Mouse (Mus musculus): ENCODE data around the gene Tmem254b. TPM values are rescaled to one million over a fixed set of nuclear protein-coding genes. Genes with fewer than 3 reads are reported as not detected.
"Not testable (repeated sequence)": the region's sequence is repeated elsewhere in the genome, so short reads cannot be mapped to it uniquely, and the experiment has no call there.

Tmem254b gene
- 32.6 and 35.2 TPM in 2 replicates for polyA plus RNA-seq (2015; fragmentation: Nextera tagmentation; extraction: Ambion mirVana)

DNA sequence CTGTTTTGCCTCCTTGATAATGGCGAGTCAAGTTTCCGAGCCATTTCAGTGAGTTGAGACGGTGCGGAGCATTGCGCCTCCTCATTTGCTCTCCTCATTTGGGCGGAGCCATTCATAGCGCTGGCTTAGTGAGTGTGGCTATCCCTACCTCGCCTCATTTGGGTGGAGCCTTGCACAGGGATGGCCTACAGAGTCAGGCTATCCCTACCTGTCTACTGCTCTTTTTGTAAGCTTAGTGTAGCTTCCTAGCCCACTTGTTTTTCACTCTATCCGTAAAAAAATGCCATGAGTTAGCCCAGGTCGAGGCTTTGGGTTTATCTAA is at the start of gene Tmem254b:
Gene Tmem254b, minus strand, starts transcription at position 116 of the 322 bp plus-strand sequence.
- H3K36me3 ChIP-seq = not testable (repeated sequence)

GRCm38 (mm10) chr14:26237183-26237582 is 30.3 kb upstream of the Tmem254b start:
- WGBS = no CpG with 5 or more reads among the region's 2 CpGs
- not testable (repeated sequence) for H3K27ac ChIP-seq (replicated peaks); ATAC-seq (ENCODE audit: low FRiP score, low read depth); H3K4me2 ChIP-seq; H3K27me3 ChIP-seq; H3K9me3 ChIP-seq; H3K36me3 ChIP-seq; H3K4me3 ChIP-seq; H3K4me1 ChIP-seq (replicated peaks); H3K9ac ChIP-seq

More for the DNA sequence above, at the start of gene Tmem254b:
- ATAC-seq (ENCODE audit: low FRiP score, low read depth) = peak; percentile 83
- H3K9ac ChIP-seq; H3K27ac ChIP-seq (replicated peaks); H3K4me1 ChIP-seq (replicated peaks); H3K9me3 ChIP-seq; H3K4me2 ChIP-seq; H3K4me3 ChIP-seq; H3K27me3 ChIP-seq: not testable (repeated sequence)
- WGBS = no CpG with 5 or more reads among the region's 10 CpGs

- H3K9me3 ChIP-seq; H3K4me2 ChIP-seq; H3K4me3 ChIP-seq; ATAC-seq (ENCODE audit: low FRiP score, low read depth); H3K36me3 ChIP-seq; H3K4me1 ChIP-seq (replicated peaks); H3K9ac ChIP-seq; H3K27ac ChIP-seq (replicated peaks); H3K27me3 ChIP-seq: not testable (repeated sequence)
- WGBS = no CpG with 5 or more reads among the region's 5 CpGs
Observed at GRCm38 (mm10) chr14:26216233-26217000, 9.6 kb upstream of the Tmem254b start.

DNA sequence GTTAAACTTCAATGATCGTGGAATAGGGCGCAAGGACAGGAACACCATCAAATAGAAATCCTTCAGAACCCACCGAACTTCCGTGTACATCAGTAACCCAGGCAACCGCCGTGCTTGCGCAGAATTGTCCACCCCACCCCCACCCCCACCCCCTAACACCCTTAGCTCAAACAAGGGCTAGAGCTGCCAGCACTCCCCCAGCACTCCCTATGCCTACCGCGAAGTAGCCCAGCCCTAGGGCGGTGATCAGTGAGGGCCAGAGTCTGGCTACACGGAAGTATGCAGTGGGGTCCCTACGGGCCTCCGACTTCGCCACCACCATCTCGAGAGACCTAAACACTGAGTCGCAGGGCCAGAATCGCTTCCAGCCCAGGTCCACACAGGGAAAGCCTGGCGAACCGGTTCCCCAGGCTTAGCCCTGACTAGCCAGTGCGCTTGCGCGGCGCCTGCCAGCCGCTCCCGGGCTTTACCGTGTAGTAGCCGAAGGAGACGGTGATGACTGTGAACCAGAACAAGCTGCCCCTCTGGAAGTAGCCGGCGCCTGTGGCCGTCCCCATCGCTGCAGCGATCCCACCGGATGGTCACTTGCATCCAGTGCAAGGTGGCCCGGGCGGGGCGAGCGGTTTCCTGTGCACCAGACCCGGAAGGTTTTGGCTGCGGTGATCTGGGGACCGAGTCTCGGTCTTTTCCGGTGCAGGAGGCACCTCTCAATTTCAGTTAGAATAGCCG is 480 bp downstream of the Tmem254b start:
- H3K4me1 ChIP-seq (replicated peaks); H3K9ac ChIP-seq; H3K36me3 ChIP-seq; H3K9me3 ChIP-seq; H3K27ac ChIP-seq (replicated peaks); H3K4me2 ChIP-seq; H3K4me3 ChIP-seq; H3K27me3 ChIP-seq: not testable (repeated sequence)
- peak; percentile 93 for ATAC-seq (ENCODE audit: low FRiP score, low read depth)
- no CpG with 5 or more reads among the region's 44 CpGs for WGBS

- H3K9ac ChIP-seq; H3K4me2 ChIP-seq; ATAC-seq (ENCODE audit: low FRiP score, low read depth); H3K4me3 ChIP-seq; H3K9me3 ChIP-seq; H3K27ac ChIP-seq (replicated peaks); H3K4me1 ChIP-seq (replicated peaks); H3K36me3 ChIP-seq; H3K27me3 ChIP-seq: not testable (repeated sequence)
- no CpG with 5 or more reads among the region's 3 CpGs for WGBS
Observed at GRCm38 (mm10) chr14:26197851-26198250, 9.0 kb downstream of the Tmem254b start.

DNA sequence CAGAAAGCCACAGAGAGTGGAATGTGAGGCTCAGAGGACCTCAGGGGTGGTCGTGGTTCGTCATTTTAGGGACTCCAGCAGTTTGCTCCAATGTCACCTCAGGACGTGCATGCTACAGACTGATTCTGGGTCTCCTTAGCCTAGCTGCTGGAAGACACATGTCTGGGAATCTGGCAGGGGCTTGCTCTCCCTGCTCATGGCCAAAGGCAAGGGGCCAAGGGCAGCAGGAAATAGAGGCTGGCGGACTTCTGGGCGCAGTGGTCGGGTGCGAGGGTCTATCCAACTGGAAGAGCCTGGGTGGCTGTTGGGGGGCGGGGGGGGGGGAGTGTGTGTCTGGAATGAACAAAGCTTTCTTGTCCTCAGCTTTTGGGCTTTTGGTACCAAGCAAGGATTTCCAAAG is 18.5 kb downstream of the Tmem254b start:
- WGBS = no CpG with 5 or more reads among the region's 8 CpGs
- not testable (repeated sequence) for H3K4me3 ChIP-seq; H3K4me2 ChIP-seq; ATAC-seq (ENCODE audit: low FRiP score, low read depth); H3K9ac ChIP-seq; H3K27ac ChIP-seq (replicated peaks); H3K9me3 ChIP-seq; H3K4me1 ChIP-seq (replicated peaks); H3K36me3 ChIP-seq; H3K27me3 ChIP-seq

- not testable (repeated sequence) for H3K9ac ChIP-seq
Observed at GRCm38 (mm10) chr14:26186638-26187037, 20.2 kb downstream of the Tmem254b start.

GRCm38 (mm10) chr14:26182380-26182779 is 24.5 kb downstream of the Tmem254b start, which contains the start of gene Plac9b:
Plac9b (minus strand) TSS chr14:26182480.
- WGBS = no CpG with 5 or more reads among the region's 10 CpGs
- not testable (repeated sequence) for H3K4me3 ChIP-seq; H3K9ac ChIP-seq; H3K27me3 ChIP-seq; H3K9me3 ChIP-seq; ATAC-seq (ENCODE audit: low FRiP score, low read depth); H3K4me1 ChIP-seq (replicated peaks); H3K4me2 ChIP-seq; H3K36me3 ChIP-seq; H3K27ac ChIP-seq (replicated peaks)

More at GRCm38 (mm10) chr14:26186638-26187037, 20.2 kb downstream of the Tmem254b start:
- not testable (repeated sequence) for H3K4me3 ChIP-seq; H3K27ac ChIP-seq (replicated peaks); H3K36me3 ChIP-seq; H3K27me3 ChIP-seq; ATAC-seq (ENCODE audit: low FRiP score, low read depth); H3K4me1 ChIP-seq (replicated peaks); H3K4me2 ChIP-seq; H3K9me3 ChIP-seq
- whole genome bisulfite sequencing = no CpG with 5 or more reads among the region's 9 CpGs

- H3K36me3 ChIP-seq; ATAC-seq (ENCODE audit: low FRiP score, low read depth); H3K4me3 ChIP-seq; H3K4me2 ChIP-seq; H3K9ac ChIP-seq; H3K9me3 ChIP-seq; H3K27ac ChIP-seq (replicated peaks); H3K4me1 ChIP-seq (replicated peaks); H3K27me3 ChIP-seq: not testable (repeated sequence)
- no CpG with 5 or more reads among the region's 10 CpGs for WGBS
Observed at GRCm38 (mm10) chr14:26181660-26182059, 25.2 kb downstream of the Tmem254b start.

DNA sequence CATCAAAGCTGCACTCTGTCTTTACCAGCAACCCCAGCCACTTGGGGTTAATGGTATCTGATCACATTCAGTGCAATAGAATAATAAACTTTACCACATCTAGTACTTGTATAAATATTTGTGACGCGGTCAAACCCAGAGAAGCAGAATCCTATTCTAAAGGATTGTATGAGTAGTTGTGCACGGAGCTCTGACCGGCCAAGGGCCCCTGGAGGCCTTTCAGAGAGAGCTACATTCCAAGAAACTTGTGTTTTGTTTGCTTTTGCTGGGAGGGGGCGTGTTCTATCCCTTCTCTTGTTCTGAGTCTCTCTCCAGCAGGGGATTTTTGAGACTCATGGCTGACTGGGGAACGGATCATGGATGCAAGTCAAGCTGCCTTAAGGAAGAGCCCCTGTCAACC is 31.8 kb downstream of the Tmem254b start:
- not testable (repeated sequence) for H3K36me3 ChIP-seq; H3K27me3 ChIP-seq; H3K9ac ChIP-seq; H3K9me3 ChIP-seq; H3K27ac ChIP-seq (replicated peaks); H3K4me2 ChIP-seq; ATAC-seq (ENCODE audit: low FRiP score, low read depth); H3K4me3 ChIP-seq; H3K4me1 ChIP-seq (replicated peaks)
- no CpG with 5 or more reads among the region's 6 CpGs for WGBS

- H3K36me3 ChIP-seq; H3K9ac ChIP-seq; H3K4me3 ChIP-seq; H3K4me1 ChIP-seq (replicated peaks); H3K27ac ChIP-seq (replicated peaks); ATAC-seq (ENCODE audit: low FRiP score, low read depth); H3K4me2 ChIP-seq; H3K27me3 ChIP-seq; H3K9me3 ChIP-seq: not testable (repeated sequence)
- WGBS = no CpG with 5 or more reads among the region's 3 CpGs
Observed at GRCm38 (mm10) chr14:26173955-26174354, 32.9 kb downstream of the Tmem254b start.

- not testable (repeated sequence) for ATAC-seq (ENCODE audit: low FRiP score, low read depth); H3K9me3 ChIP-seq; H3K27me3 ChIP-seq; H3K27ac ChIP-seq (replicated peaks); H3K9ac ChIP-seq; H3K4me1 ChIP-seq (replicated peaks); H3K4me2 ChIP-seq; H3K36me3 ChIP-seq; H3K4me3 ChIP-seq
- WGBS = no CpG with 5 or more reads among the region's 12 CpGs
Observed at GRCm38 (mm10) chr14:26165266-26165665, 41.6 kb downstream of the Tmem254b start.

Measured in hindbrain, embryonic 15.5 days (tissue).